ENCODE assay signal across 8 mouse cellular contexts in the genomic region with DNA sequence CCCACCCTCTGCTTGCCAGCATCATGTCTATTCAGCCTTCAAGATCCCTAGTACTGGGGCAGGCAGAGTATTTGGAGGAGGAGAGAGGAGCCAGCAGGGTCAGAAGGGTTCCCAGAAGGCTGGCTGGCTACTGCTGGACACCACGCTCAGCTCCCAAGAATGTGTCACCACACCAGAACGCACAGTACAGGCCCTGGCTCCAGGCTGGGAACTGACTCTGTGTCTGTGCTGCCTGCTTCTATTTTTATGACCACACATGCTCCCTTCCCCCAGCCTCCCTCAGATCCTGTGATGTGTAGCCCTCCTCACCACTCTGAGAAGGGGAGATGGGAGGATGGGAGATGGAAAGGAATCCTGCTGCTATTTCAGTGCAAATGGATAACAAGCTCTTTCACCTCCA. TPM values are rescaled to one million over a fixed set of nuclear protein-coding genes. Genes with fewer than 3 reads are reported as not detected.
DNase-seq lines count a peak whose midpoint lies in the region; ATAC-seq and TF ChIP-seq lines count a peak whose summit lies in the region.

No protein-coding gene starts in this region.

- intact Hi-C loops in left cerebral cortex, postnatal 10 days (cut with DNase I): no loop called here
- intact Hi-C loops in left cerebral cortex, adult 2 months (cut with DNase I): loop anchor here (5.0 kb wide), 1 partner anchor 47 kb away; no protein-coding TSS in a partner anchor

- H3K27ac ChIP-seq in left cerebral cortex, adult 2 months: no peak overlapping the region
- H3K27ac ChIP-seq in kidney, embryonic 15.5 days: peak overlapping the region; percentile 37; the same call in 1 of the 2 replicates

- no peak for TF ChIP-seq CTCF in left cerebral cortex, adult 2 months (IDR thresholded peaks at IDR 0.05)
- TF ChIP-seq CTCF in brain, embryonic 14.5 days (IDR thresholded peaks at IDR 0.05; ENCODE audit: borderline replicate concordance, extremely low read depth, insufficient read depth, insufficient read length): no peak

- H3K9ac ChIP-seq in kidney, embryonic 15.5 days: no peak overlapping the region

- ATAC-seq in kidney, embryonic 15.5 days (replicated peaks; ENCODE audit: low FRiP score): peak; percentile 74

- H3K4me3 ChIP-seq in left cerebral cortex, adult 2 months: no peak overlapping the region
- no peak overlapping the region for H3K4me3 ChIP-seq in kidney, embryonic 15.5 days (replicated peaks)

- no peak overlapping the region for H3K4me2 ChIP-seq in kidney, embryonic 15.5 days

- no peak for TF ChIP-seq POLR2A in brain, embryonic 14.5 days (IDR thresholded peaks at IDR 0.05; ENCODE audit: borderline replicate concordance, extremely low read depth, insufficient read depth, insufficient read length, poor library complexity, severe bottlenecking)

- no peaks in the 10 kb centered on the region for H3K27me3 ChIP-seq in kidney, embryonic 15.5 days

- H3K4me1 ChIP-seq in kidney, embryonic 15.5 days: peaks cover 51% of the 10 kb centered on the region

- peak; percentile 34 to 54 for DNase-seq in left cerebral cortex, postnatal 10 days (ENCODE audit: extremely low spot score in 1 of 2, low spot score in 2 of 2)
- no peak for DNase-seq in left cerebral cortex, adult 2 months (ENCODE audit: extremely low spot score in 1 of 2, low spot score in 2 of 2)
- DNase-seq in brain, embryonic 14.5 days (ENCODE audit: low read depth): peak; percentile 11
- DNase-seq in gastrocnemius, postnatal 10 days: peak; percentile 25
- DNase-seq in right cerebral cortex, postnatal 14 days: peak; percentile 15
- no peak for DNase-seq in c-Kit-positive CD71-positive TER-119-positive erythroid progenitor cells, embryonic 14.5 days (ENCODE audit: low spot score)
- DNase-seq in testis, postnatal 14 days (ENCODE audit: low spot score): no peak

- 27% methylated on average over 2 of the region's 2 CpGs for WGBS in kidney, embryonic 15.5 days

- H3K36me3 ChIP-seq in kidney, embryonic 15.5 days: no peaks in the 10 kb centered on the region

- no peaks in the 10 kb centered on the region for H3K9me3 ChIP-seq in kidney, embryonic 15.5 days (replicated peaks)

RNA-seq across cellular contexts. Expression of a gene that starts 20.8 kb away (rescaled TPM):
- 1 to 10 TPM; 3.6 to 4.0 TPM for total RNA-seq in left cerebral cortex, postnatal 10 days (2021)
- 1 to 10 TPM; 2.8 to 3.2 TPM for total RNA-seq in left cerebral cortex, adult 2 months (2021)
- 4.6 and 6.0 TPM in 2 replicates for polyA plus RNA-seq in brain, embryonic 14.5 days (2012; rRNA removed)
- total RNA-seq in gastrocnemius, postnatal 10 days (2021): 1 to 10 TPM in 1 of 2 experiments, under 1 TPM in 1; 0.96 to 1.4 TPM
- polyA plus RNA-seq in kidney, embryonic 15.5 days (2015; fragmentation: Nextera tagmentation; extraction: Ambion mirVana): 25.4 and 30.4 TPM in 2 replicates

Comparison
In these comparisons a context has a peak if more than half of its experiments do, and no peak if none do; other contexts are left out.
1. DNase-seq: peak in left cerebral cortex, postnatal 10 days (2 of 2), brain, embryonic 14.5 days (single experiment), gastrocnemius, postnatal 10 days (single experiment) and right cerebral cortex, postnatal 14 days (single experiment); none in left cerebral cortex, adult 2 months (0 of 2), c-Kit-positive CD71-positive TER-119-positive erythroid progenitor cells, embryonic 14.5 days (single experiment) and testis, postnatal 14 days (single experiment).